Mouse (Mus musculus) liver, postnatal 0 days (tissue): Measurements from ENCODE around the gene Smox. TPM values are rescaled to one million over a fixed set of nuclear protein-coding genes. Genes with fewer than 3 reads are reported as not detected.

Experiments used
- ATAC-seq: fragments of 200-750 bp; cut with Nextera tagmentation; 2 replicates; pipeline ENCODE4 v1.8.0; 2017; ENCODE audit warnings: mild to moderate bottlenecking, moderate library complexity
- DNase-seq: peaks from one replicate; pipeline ENCODE4 v3.0.0-alpha.2; 2016
- H3K27ac ChIP-seq: fragments of 300-500 bp; sonication (generic); 2 replicates; pipeline ENCODE4 v1.5.1; 2014; ENCODE audit warnings: antibody characterized with exemption, moderate library complexity, mild to moderate bottlenecking, low read depth
- H3K27me3 ChIP-seq: fragments of 300-500 bp; sonication (generic); 2 replicates; pipeline ENCODE4 v1.6.1; 2014; ENCODE audit warnings: low read length, control low read depth, mixed read lengths; ENCODE audit not compliant: insufficient read depth
- H3K36me3 ChIP-seq: fragments of 300-500 bp; sonication (generic); replicated peaks from 2 replicates; pipeline ENCODE4 v1.6.1; 2014; ENCODE audit warnings: mild to moderate bottlenecking, control low read depth, low read length, moderate library complexity, mixed read lengths; ENCODE audit not compliant: insufficient read depth
- H3K4me1 ChIP-seq: fragments of 300-500 bp; sonication (generic); 2 replicates; pipeline ENCODE4 v1.6.1; 2014; ENCODE audit warnings: antibody characterized with exemption, mild to moderate bottlenecking, control low read depth; ENCODE audit not compliant: insufficient read depth
- H3K4me2 ChIP-seq: fragments of 300-500 bp; sonication (generic); 2 replicates; pipeline ENCODE4 v1.6.1; 2014; ENCODE audit warnings: low read depth, mild to moderate bottlenecking, low read length, moderate library complexity, mixed read lengths
- H3K4me3 ChIP-seq: fragments of 300-500 bp; sonication (generic); 2 replicates; pipeline ENCODE4 v1.5.1; 2014; ENCODE audit warnings: low read depth, low read length
- H3K9ac ChIP-seq: fragments of 300-500 bp; sonication (generic); replicated peaks from 2 replicates; pipeline ENCODE4 v1.6.1; 2014; ENCODE audit warnings: mild to moderate bottlenecking, moderate library complexity
- H3K9me3 ChIP-seq: fragments of 300-500 bp; sonication (generic); 2 replicates; pipeline ENCODE4 v1.6.1; 2016; ENCODE audit warnings: mild to moderate bottlenecking, control low read depth, low read length, mixed read lengths
- CTCF ChIP-seq: sonication (generic); IDR thresholded peaks from 2 replicates; pipeline ENCODE4 v1.5.1; 2016; ENCODE audit warnings: antibody characterized with exemption, low read depth
- EP300 ChIP-seq: IDR thresholded peaks from 2 replicates; pipeline ENCODE4 v1.6.1; 2016; ENCODE audit warnings: antibody characterized with exemption, low read depth, mild to moderate bottlenecking
- WGBS: fragments of 180-500 bp; shearing (Covaris S2); extraction: QIAGEN DNeasy Blood & Tissue Kit; methylation state at CpG from one replicate; pipeline ENCODE4 v1.1.7; 2014; ENCODE audit not compliant: insufficient replicate concordance; 5-methylcytosine and 5-hydroxymethylcytosine counted together
- polyA plus RNA-seq: library from polyadenylated mRNA; unstranded; fragments of >200 nt; fragmentation: Nextera tagmentation; extraction: Ambion mirVana; gene quantifications from 2 replicates; pipeline ENCODE4 v1.2.1, GENCODE M21; 2015

Gene Smox
- polyA plus RNA-seq, 1 experiment from 2014 or later: 56.7 TPM

DNA sequence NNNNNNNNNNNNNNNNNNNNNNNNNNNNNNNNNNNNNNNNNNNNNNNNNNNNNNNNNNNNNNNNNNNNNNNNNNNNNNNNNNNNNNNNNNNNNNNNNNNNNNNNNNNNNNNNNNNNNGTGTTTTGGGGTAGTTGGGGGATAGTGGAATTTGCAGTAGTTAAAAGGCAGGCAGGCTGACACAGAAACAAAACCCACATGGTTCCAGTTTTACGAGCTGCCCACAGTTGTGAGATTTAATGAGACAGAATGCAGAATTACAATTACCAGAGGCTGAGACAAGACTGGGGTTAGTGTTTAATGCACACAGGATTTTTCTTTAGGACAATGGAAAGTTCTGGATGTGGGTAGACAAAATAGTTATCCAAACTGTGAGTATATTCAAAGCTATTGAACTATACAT, 9.6 kb upstream of the Smox start:
- H3K9me3 ChIP-seq: no peaks in the 10 kb centered on the region
- H3K36me3 ChIP-seq: no peaks in the 10 kb centered on the region
- H3K9ac ChIP-seq: no peak overlapping the region
- TF ChIP-seq EP300: no peak
- 73% methylated on average over 1 of the region's 1 CpGs for WGBS
- ATAC-seq (no peak), DNase-seq (no peak)
- H3K27ac ChIP-seq: no peak overlapping the region
- no peak overlapping the region for H3K4me2 ChIP-seq
- H3K27me3 ChIP-seq: 0 out of 2 replicates have a peak, but pooled peaks cover 7% of the 10 kb centered on the region
- no peak overlapping the region for H3K4me3 ChIP-seq
- H3K4me1 ChIP-seq: no peaks in the 10 kb centered on the region

DNA sequence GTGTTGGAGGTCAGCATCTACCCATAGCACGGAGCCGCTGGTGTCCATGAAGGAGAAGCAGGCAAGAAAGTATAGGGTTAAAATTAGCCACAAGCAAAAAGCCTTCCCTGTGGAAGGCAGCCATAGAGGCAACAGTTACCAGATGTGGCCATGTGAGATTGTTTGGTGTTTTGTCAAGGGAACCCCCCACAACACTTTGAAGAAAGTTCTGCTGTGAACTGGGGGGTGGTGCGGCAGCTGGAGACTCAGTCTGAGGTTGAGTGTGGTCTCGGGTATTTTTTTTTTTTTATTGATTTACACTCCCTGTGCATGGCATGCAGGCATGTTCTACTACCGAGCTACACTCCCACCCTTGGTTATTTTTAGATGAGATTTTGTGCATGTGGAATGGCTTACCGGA, 8.8 kb upstream of the Smox start:
- Histone ChIP-seq H3K4me2 (no peak overlapping the region), H3K27me3 (0 out of 2 replicates have a peak, but pooled peaks cover 7% of the 10 kb centered on the region), H3K9ac (no peak overlapping the region), H3K4me1 (no peaks in the 10 kb centered on the region), H3K27ac (no peak overlapping the region), H3K9me3 (no peaks in the 10 kb centered on the region), H3K36me3 (no peaks in the 10 kb centered on the region), H3K4me3 (no peak overlapping the region)
- TF ChIP-seq CTCF (no peak), EP300 (no peak)
- ATAC-seq (no peak), DNase-seq (no peak)
- 76% methylated on average over 6 of the region's 6 CpGs for WGBS

DNA sequence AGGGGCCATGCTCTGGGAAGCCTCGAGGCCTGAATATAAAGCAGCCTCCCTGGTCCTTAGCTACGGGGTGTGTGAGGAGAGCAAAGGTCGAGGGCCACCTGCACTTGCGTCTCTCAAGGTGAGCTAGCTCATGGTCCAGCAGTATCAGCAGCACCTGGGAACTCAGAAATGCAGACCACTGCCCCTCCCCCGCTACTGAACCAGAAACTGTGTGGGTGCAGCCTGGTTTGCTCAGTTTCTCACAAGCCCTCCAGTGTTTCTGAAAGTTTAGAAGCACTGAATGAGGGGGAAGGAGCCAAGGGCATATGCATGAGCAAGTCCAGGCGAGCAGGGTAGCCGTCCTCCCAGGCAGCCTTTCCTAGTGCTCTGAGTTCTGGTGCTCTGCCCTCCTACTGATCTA, 7.7 kb upstream of the Smox start:
- Histone ChIP-seq H3K4me1 (no peaks in the 10 kb centered on the region), H3K4me2 (no peak overlapping the region), H3K36me3 (no peaks in the 10 kb centered on the region), H3K9me3 (no peaks in the 10 kb centered on the region), H3K4me3 (no peak overlapping the region), H3K9ac (no peak overlapping the region), H3K27ac (no peak overlapping the region), H3K27me3 (0 out of 2 replicates have a peak, but pooled peaks cover 7% of the 10 kb centered on the region)
- WGBS: 70% methylated on average over 7 of the region's 7 CpGs
- TF ChIP-seq EP300: no peak
- TF ChIP-seq CTCF: no peak
- ATAC-seq: no peak
- DNase-seq: no peak

DNA sequence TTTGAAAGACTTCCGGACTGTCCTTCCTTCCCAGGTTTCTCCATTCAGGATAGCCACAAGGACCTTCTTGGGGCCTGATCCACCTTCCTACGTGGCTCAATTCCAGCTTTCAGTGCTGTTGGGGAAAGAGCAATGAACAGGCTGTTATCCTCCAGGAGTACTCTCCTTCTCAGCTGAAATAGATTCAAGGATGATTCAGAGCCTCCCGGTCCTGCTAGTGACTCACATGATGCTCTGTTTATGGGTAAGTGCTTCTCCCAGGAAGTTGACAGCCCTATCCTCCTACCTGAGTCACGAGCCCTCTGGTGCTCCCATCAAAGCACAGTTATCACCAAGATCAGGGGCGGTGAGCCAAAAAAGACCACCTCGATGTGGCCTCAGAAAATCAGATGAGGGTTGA, 7.1 kb upstream of the Smox start:
- no peaks in the 10 kb centered on the region for H3K9me3 ChIP-seq
- 0 out of 2 replicates have a peak, but pooled peaks cover 7% of the 10 kb centered on the region for H3K27me3 ChIP-seq
- H3K4me2 ChIP-seq: no peak overlapping the region
- DNase-seq: no peak
- H3K4me3 ChIP-seq: no peak overlapping the region
- H3K4me1 ChIP-seq: no peaks in the 10 kb centered on the region
- H3K27ac ChIP-seq: no peak overlapping the region
- no peak for ATAC-seq
- WGBS: 71% methylated on average over 6 of the region's 6 CpGs
- no peak for TF ChIP-seq EP300
- no peaks in the 10 kb centered on the region for H3K36me3 ChIP-seq
- H3K9ac ChIP-seq: no peak overlapping the region

DNA sequence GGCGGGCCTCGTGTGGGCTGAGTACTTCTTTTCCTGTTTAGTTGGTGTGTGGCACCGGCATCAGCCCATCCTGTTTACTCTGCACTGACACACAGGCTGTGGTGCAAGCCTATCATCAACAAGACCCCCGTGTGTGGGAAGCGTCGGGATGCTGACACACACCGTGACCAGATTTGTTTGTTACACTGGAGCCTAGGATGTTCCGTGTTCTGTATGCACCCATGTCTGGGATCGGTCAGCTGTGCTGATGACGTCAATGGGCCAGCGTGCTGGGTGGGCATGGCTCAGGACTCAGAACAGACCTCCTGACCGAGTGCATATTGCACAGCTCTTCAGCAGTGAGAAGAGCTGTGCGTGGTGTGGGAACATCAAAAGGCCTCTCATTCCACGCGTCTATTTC, 6.2 kb upstream of the Smox start:
- TF ChIP-seq CTCF (no peak), EP300 (no peak)
- H3K4me1 ChIP-seq: no peaks in the 10 kb centered on the region
- DNase-seq (no peak), ATAC-seq (no peak)
- H3K27me3 ChIP-seq: 0 out of 2 replicates have a peak, but pooled peaks cover 7% of the 10 kb centered on the region
- no peak overlapping the region for H3K9ac ChIP-seq
- no peak overlapping the region for H3K4me2 ChIP-seq
- H3K4me3 ChIP-seq: no peak overlapping the region
- H3K27ac ChIP-seq: no peak overlapping the region
- H3K36me3 ChIP-seq: no peaks in the 10 kb centered on the region
- WGBS: 72% methylated on average over 15 of the region's 15 CpGs
- no peaks in the 10 kb centered on the region for H3K9me3 ChIP-seq

DNA sequence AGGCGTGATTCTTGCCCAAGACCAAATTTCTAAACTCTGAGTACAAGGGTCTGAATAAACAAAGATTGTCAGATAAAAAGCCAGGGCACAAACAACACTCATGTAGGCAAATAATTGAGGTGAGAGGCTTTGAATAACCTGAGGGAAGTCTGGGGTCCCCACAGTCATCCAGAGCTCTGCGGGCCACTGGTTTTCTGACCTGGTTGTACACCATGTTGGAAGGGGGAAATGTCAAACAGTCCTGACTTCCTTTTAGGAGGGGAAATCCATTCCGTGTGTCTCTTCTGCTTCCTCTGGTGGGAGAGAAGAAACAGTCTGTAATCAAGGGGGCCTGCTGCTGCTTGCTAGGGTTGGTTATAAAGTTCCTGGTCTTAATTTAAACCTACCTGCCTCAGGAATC, 5.2 kb upstream of the Smox start:
- Histone ChIP-seq H3K27ac (no peak overlapping the region), H3K9me3 (no peaks in the 10 kb centered on the region), H3K27me3 (0 out of 2 replicates have a peak, but pooled peaks cover 7% of the 10 kb centered on the region), H3K4me1 (no peaks in the 10 kb centered on the region), H3K36me3 (no peaks in the 10 kb centered on the region), H3K9ac (no peak overlapping the region), H3K4me2 (no peak overlapping the region), H3K4me3 (no peak overlapping the region)
- WGBS: 53% methylated on average over 3 of the region's 3 CpGs
- DNase-seq (no peak), ATAC-seq (no peak)
- TF ChIP-seq CTCF (no peak), EP300 (no peak)

DNA sequence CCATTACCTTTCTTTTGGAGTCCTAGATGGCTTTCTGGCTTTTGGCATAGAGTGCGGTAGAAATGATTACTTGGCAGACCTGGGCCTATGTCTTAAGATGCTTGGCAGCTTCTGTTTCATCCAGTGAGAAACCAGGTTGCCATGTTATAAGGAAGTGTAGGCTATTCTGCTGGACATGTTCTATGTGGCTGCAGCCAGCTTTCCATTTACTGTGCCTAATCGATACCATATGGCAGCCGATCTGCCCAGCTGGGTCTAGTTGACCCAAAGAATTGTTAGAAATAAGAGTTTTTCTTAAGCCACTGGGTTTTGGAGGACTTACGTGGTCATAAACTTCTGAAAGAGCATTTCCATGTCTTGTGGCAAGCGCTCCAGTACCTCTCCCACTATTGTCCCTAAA, 4.0 kb upstream of the Smox start:
- ATAC-seq (no peak), DNase-seq (peak; percentile 4)
- Histone ChIP-seq H3K9me3 (no peaks in the 10 kb centered on the region), H3K9ac (no peak overlapping the region), H3K4me2 (no peak overlapping the region), H3K4me1 (no peaks in the 10 kb centered on the region; the same call in 1 of the 2 replicates), H3K36me3 (no peaks in the 10 kb centered on the region), H3K27me3 (0 out of 2 replicates have a peak, but pooled peaks cover 7% of the 10 kb centered on the region), H3K27ac (no peak overlapping the region), H3K4me3 (no peak overlapping the region)
- TF ChIP-seq EP300 (no peak), CTCF (no peak)
- WGBS: 94% methylated on average over 5 of the region's 5 CpGs
